Mouse (Mus musculus) midbrain, embryonic 11.5 days (tissue): ENCODE data around the gene Olfr332. TPM values are rescaled to one million over a fixed set of nuclear protein-coding genes. Genes with fewer than 3 reads are reported as not detected.

Source experiments
- ATAC-seq: fragments of 200-750 bp; cut with Nextera tagmentation; 2 replicates; pipeline ENCODE4 v1.8.0; 2017; ENCODE audit warnings: moderate TSS enrichment, moderate library complexity; ENCODE audit not compliant: low FRiP score
- DNase-seq: peaks from one replicate; pipeline ENCODE4 v3.0.0; 2015; ENCODE audit warnings: low spot score; ENCODE audit errors: missing footprints
- H3K27ac ChIP-seq: fragments of 300-500 bp; sonication (generic); 2 replicates; pipeline ENCODE4 v1.5.1; 2014; ENCODE audit warnings: low read depth, low read length
- H3K27me3 ChIP-seq: fragments of 300-500 bp; sonication (generic); 2 replicates; pipeline ENCODE4 v1.6.1; 2014; ENCODE audit warnings: mild to moderate bottlenecking, low read length, moderate library complexity, mixed read lengths; ENCODE audit not compliant: control insufficient read depth, insufficient read depth
- H3K36me3 ChIP-seq: fragments of 300-500 bp; sonication (generic); 2 replicates; pipeline ENCODE4 v1.6.1; 2014; ENCODE audit warnings: mild to moderate bottlenecking, low read length, moderate library complexity, mixed read lengths; ENCODE audit not compliant: control insufficient read depth, insufficient read depth
- H3K4me1 ChIP-seq: fragments of 300-500 bp; sonication (generic); 2 replicates; pipeline ENCODE4 v1.6.1; 2014; ENCODE audit warnings: low read length; ENCODE audit not compliant: control insufficient read depth, insufficient read depth
- H3K4me2 ChIP-seq: fragments of 300-500 bp; sonication (generic); 2 replicates; pipeline ENCODE4 v1.6.1; 2014; ENCODE audit warnings: mild to moderate bottlenecking, moderate library complexity
- H3K4me3 ChIP-seq: fragments of 300-500 bp; sonication (generic); 2 replicates; pipeline ENCODE4 v1.5.1; 2014; ENCODE audit warnings: low read depth, low read length
- H3K9ac ChIP-seq: fragments of 300-500 bp; sonication (generic); 2 replicates; pipeline ENCODE4 v1.6.1; 2014; ENCODE audit warnings: low read length
- H3K9me3 ChIP-seq: fragments of 300-500 bp; sonication (generic); 2 replicates; pipeline ENCODE4 v1.6.1; 2016; ENCODE audit warnings: low read length; ENCODE audit not compliant: control insufficient read depth
- WGBS: fragments of 180-500 bp; shearing (Covaris S2); extraction: QIAGEN DNeasy Blood & Tissue Kit; methylation state at CpG from one replicate; pipeline ENCODE4 v1.1.7; 2014; 5-methylcytosine and 5-hydroxymethylcytosine counted together
- polyA plus RNA-seq: library from polyadenylated mRNA; unstranded; fragments of >200 nt; fragmentation: Nextera tagmentation; extraction: Ambion mirVana; gene quantifications from 2 replicates; pipeline ENCODE4 v1.2.1, GENCODE M21; 2014

Gene Olfr332
- polyA plus RNA-seq, 1 experiment from 2014 or later: not detected

GRCm38 (mm10) chr11:58452759-58453158 is 39.6 kb downstream of the Olfr332 start, which contains the start of gene Lypd9:
Gene Lypd9, minus strand, starts transcription at chr11:58452923.
- WGBS: 94% methylated on average over 9 of the region's 9 CpGs
- no peak within 1 kb of the TSS for H3K4me2 ChIP-seq
- H3K4me1 ChIP-seq: no peaks in the 10 kb centered on the region
- H3K27me3 ChIP-seq: no peaks in the 10 kb centered on the region
- H3K9ac ChIP-seq: no peak within 1 kb of the TSS
- DNase-seq: no peak
- H3K9me3 ChIP-seq: no peaks in the 10 kb centered on the region; the same call in 1 of the 2 replicates
- no peaks in the 10 kb centered on the region for H3K36me3 ChIP-seq
- H3K4me3 ChIP-seq: no peak within 1 kb of the TSS
- ATAC-seq: no peak
- no peak within 1 kb of the TSS for H3K27ac ChIP-seq

Other genes with a start within 250 kb of the Olfr332 start
- gene 4930438A08Rik, start 217.8 kb downstream of the Olfr332 start, polyA plus RNA-seq: not detected in 2 replicates
- gene Zfp692, start 185.5 kb downstream of the Olfr332 start, polyA plus RNA-seq: 13.2 and 13.4 TPM in 2 replicates
- gene Zfp672, start 162.2 kb downstream of the Olfr332 start, polyA plus RNA-seq: 22.8 and 22.9 TPM in 2 replicates
- 26.8 and 34.2 TPM in 2 replicates for gene Sh3bp5l, start 161.8 kb downstream of the Olfr332 start, polyA plus RNA-seq
- gene Lypd8, start 113.5 kb downstream of the Olfr332 start, polyA plus RNA-seq: not detected in 2 replicates
- gene 1810065E05Rik, start 71.4 kb downstream of the Olfr332 start, polyA plus RNA-seq: not detected in 2 replicates
- not detected in 2 replicates for gene Gm12253, start 60.0 kb downstream of the Olfr332 start, polyA plus RNA-seq
- gene Lypd9, start 39.6 kb downstream of the Olfr332 start, polyA plus RNA-seq: not detected in 2 replicates
- not detected in 2 replicates for gene Olfr30, start 30.3 kb downstream of the Olfr332 start, polyA plus RNA-seq
- not detected in 2 replicates for gene Olfr331, start 10.0 kb upstream of the Olfr332 start, polyA plus RNA-seq
- gene Olfr330, start 42.3 kb upstream of the Olfr332 start, polyA plus RNA-seq: not detected in 2 replicates
- gene Olfr329-ps, start 53.9 kb upstream of the Olfr332 start, polyA plus RNA-seq: not detected in 2 replicates
- gene Olfr328, start 63.1 kb upstream of the Olfr332 start, polyA plus RNA-seq: 0.04 TPM in 1 of 2 replicates, not detected in the other
- not detected in 2 replicates for gene Olfr224, start 78.0 kb upstream of the Olfr332 start, polyA plus RNA-seq
- gene Olfr325, start 85.2 kb upstream of the Olfr332 start, polyA plus RNA-seq: not detected in 2 replicates
- gene Olfr324, start 102.6 kb upstream of the Olfr332 start, polyA plus RNA-seq: not detected in 2 replicates
- not detected in 2 replicates for gene 2210407C18Rik, start 123.5 kb upstream of the Olfr332 start, polyA plus RNA-seq
- gene Olfr323, start 137.9 kb upstream of the Olfr332 start, polyA plus RNA-seq: not detected in 2 replicates
- 0.10 and 0.63 TPM in 2 replicates for gene Trim58, start 147.9 kb upstream of the Olfr332 start, polyA plus RNA-seq
- gene Olfr322, start 166.2 kb upstream of the Olfr332 start, polyA plus RNA-seq: 0.07 TPM in 1 of 2 replicates, not detected in the other
- not detected in 2 replicates for gene Olfr320, start 188.5 kb upstream of the Olfr332 start, polyA plus RNA-seq
- gene Olfr319, start 206.6 kb upstream of the Olfr332 start, polyA plus RNA-seq: not detected in 2 replicates
- not detected in 2 replicates for gene Olfr318, start 231.5 kb upstream of the Olfr332 start, polyA plus RNA-seq
- gene Olfr317, start 246.7 kb upstream of the Olfr332 start, polyA plus RNA-seq: 0.04 and 0.15 TPM in 2 replicates